Mouse (Mus musculus): ENCODE data around the gene Prcd. TPM values are rescaled to one million over a fixed set of nuclear protein-coding genes. Genes with fewer than 3 reads are reported as not detected.

The Prcd gene
- total and polyA plus RNA-seq, 2 experiments from 2014 or later = 2.5 TPM; not detected in 1

DNA sequence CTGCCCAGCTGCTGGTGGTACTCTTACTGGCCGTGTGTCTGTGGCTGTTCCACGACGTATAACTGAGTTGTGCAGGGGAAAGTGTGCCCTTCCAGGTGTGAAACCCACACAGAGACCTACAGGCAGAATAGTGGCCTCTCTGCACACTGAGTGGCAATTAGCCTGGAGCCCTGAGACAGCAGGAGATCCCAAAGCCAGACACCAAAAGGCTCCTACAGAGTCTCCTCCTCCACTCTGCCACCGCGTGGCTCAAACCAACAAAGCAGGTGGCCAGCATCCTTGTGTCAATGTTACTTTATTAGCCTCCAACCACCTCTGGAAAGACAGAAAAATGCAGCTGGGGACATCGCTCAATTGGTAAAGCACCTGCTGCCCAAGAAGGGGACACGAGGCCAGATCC, 15.5 kb downstream of the Prcd start:
- no peak overlapping the region for H3K4me2 ChIP-seq (ENCODE audit: low read depth, low read length)
- no peaks in the 10 kb centered on the region for H3K27me3 ChIP-seq (ENCODE audit: control insufficient read depth, insufficient read depth, low read length)
- WGBS = 50% methylated on average over 7 of the region's 7 CpGs
- no peak for ATAC-seq (ENCODE audit: insufficient read depth, low read depth)
- TF ChIP-seq EP300 (IDR thresholded peaks at IDR 0.05; ENCODE audit: low read depth) = no peak
- TF ChIP-seq CTCF (IDR thresholded peaks at IDR 0.05; ENCODE audit: low read depth) = peak; percentile 43
- H3K9ac ChIP-seq (replicated peaks; ENCODE audit: low read depth, low read length) = no peak overlapping the region
- DNase-seq (ENCODE audit: low spot score) = no peak
- H3K27ac ChIP-seq (ENCODE audit: low read depth) = no peak overlapping the region; the same call in 1 of the 2 replicates
- H3K36me3 ChIP-seq (replicated peaks; ENCODE audit: control insufficient read depth, insufficient read depth, low read length) = peaks cover 12% of the 10 kb centered on the region
- peaks cover 15% of the 10 kb centered on the region for H3K4me1 ChIP-seq (ENCODE audit: control insufficient read depth, insufficient read depth)
- no peaks in the 10 kb centered on the region for H3K9me3 ChIP-seq (replicated peaks; ENCODE audit: control insufficient read depth, low read length)
- no peak overlapping the region for H3K4me3 ChIP-seq (ENCODE audit: low read depth, low read length)

- H3K9ac ChIP-seq (replicated peaks; ENCODE audit: low read depth, low read length) = no peak overlapping the region
- DNase-seq (ENCODE audit: low spot score) (no peak), ATAC-seq (ENCODE audit: insufficient read depth, low read depth) (no peak)
- peaks cover 16% of the 10 kb centered on the region for H3K36me3 ChIP-seq (replicated peaks; ENCODE audit: control insufficient read depth, insufficient read depth, low read length)
- WGBS = 29% methylated on average over 5 of the region's 5 CpGs
- peaks cover 17% of the 10 kb centered on the region for H3K4me1 ChIP-seq (ENCODE audit: control insufficient read depth, insufficient read depth)
- TF ChIP-seq EP300 (IDR thresholded peaks at IDR 0.05; ENCODE audit: low read depth) = no peak
- no peaks in the 10 kb centered on the region for H3K9me3 ChIP-seq (replicated peaks; ENCODE audit: control insufficient read depth, low read length)
- no peak overlapping the region for H3K4me3 ChIP-seq (ENCODE audit: low read depth, low read length)
- H3K27ac ChIP-seq (ENCODE audit: low read depth) = no peak overlapping the region
- no peaks in the 10 kb centered on the region for H3K27me3 ChIP-seq (ENCODE audit: control insufficient read depth, insufficient read depth, low read length)
- H3K4me2 ChIP-seq (ENCODE audit: low read depth, low read length) = no peak overlapping the region
These were observed 16.0 kb downstream of the Prcd start for GRCm38 (mm10) chr11:116669316-116669715.

- Histone ChIP-seq H3K9me3 (replicated peaks; ENCODE audit: control insufficient read depth, low read length) (no peaks in the 10 kb centered on the region), H3K4me3 (ENCODE audit: low read depth, low read length) (no peak overlapping the region), H3K27ac (ENCODE audit: low read depth) (no peak overlapping the region), H3K36me3 (replicated peaks; ENCODE audit: control insufficient read depth, insufficient read depth, low read length) (peaks cover 22% of the 10 kb centered on the region), H3K4me2 (ENCODE audit: low read depth, low read length) (no peak overlapping the region), H3K27me3 (ENCODE audit: control insufficient read depth, insufficient read depth, low read length) (no peaks in the 10 kb centered on the region), H3K9ac (replicated peaks; ENCODE audit: low read depth, low read length) (no peak overlapping the region), H3K4me1 (ENCODE audit: control insufficient read depth, insufficient read depth) (peaks cover 23% of the 10 kb centered on the region)
- DNase-seq (ENCODE audit: low spot score) (no peak), ATAC-seq (ENCODE audit: insufficient read depth, low read depth) (no peak)
- 60% methylated on average over 13 of the region's 13 CpGs for WGBS
- TF ChIP-seq CTCF (IDR thresholded peaks at IDR 0.05; ENCODE audit: low read depth) (no peak), EP300 (IDR thresholded peaks at IDR 0.05; ENCODE audit: low read depth) (no peak)
These were observed 16.5 kb downstream of the Prcd start for GRCm38 (mm10) chr11:116669787-116670365.

- Histone ChIP-seq H3K36me3 (replicated peaks; ENCODE audit: control insufficient read depth, insufficient read depth, low read length) (peaks cover 27% of the 10 kb centered on the region), H3K27me3 (ENCODE audit: control insufficient read depth, insufficient read depth, low read length) (no peaks in the 10 kb centered on the region), H3K4me2 (ENCODE audit: low read depth, low read length) (no peak overlapping the region), H3K4me1 (ENCODE audit: control insufficient read depth, insufficient read depth) (peaks cover 28% of the 10 kb centered on the region), H3K4me3 (ENCODE audit: low read depth, low read length) (no peak overlapping the region), H3K27ac (ENCODE audit: low read depth) (no peak overlapping the region), H3K9ac (replicated peaks; ENCODE audit: low read depth, low read length) (no peak overlapping the region), H3K9me3 (replicated peaks; ENCODE audit: control insufficient read depth, low read length) (no peaks in the 10 kb centered on the region)
- TF ChIP-seq EP300 (IDR thresholded peaks at IDR 0.05; ENCODE audit: low read depth) = no peak
- no peak for DNase-seq (ENCODE audit: low spot score)
- 78% methylated on average over 7 of the region's 7 CpGs for WGBS
- no peak for ATAC-seq (ENCODE audit: insufficient read depth, low read depth)
These were observed 17.1 kb downstream of the Prcd start for GRCm38 (mm10) chr11:116670386-116670785.

GRCm38 (mm10) chr11:116671112-116671844, 17.9 kb downstream of the Prcd start:
- WGBS = under 1% methylated on average over 45 of the region's 45 CpGs
- peak; percentile 94 for DNase-seq (ENCODE audit: low spot score)
- Histone ChIP-seq H3K9me3 (replicated peaks; ENCODE audit: control insufficient read depth, low read length) (no peaks in the 10 kb centered on the region), H3K4me3 (ENCODE audit: low read depth, low read length) (peak overlapping the region; percentile 67), H3K27ac (ENCODE audit: low read depth) (peak overlapping the region; percentile 83), H3K4me2 (ENCODE audit: low read depth, low read length) (peak overlapping the region; percentile 98), H3K36me3 (replicated peaks; ENCODE audit: control insufficient read depth, insufficient read depth, low read length) (peaks cover 36% of the 10 kb centered on the region), H3K27me3 (ENCODE audit: control insufficient read depth, insufficient read depth, low read length) (no peaks in the 10 kb centered on the region), H3K9ac (replicated peaks; ENCODE audit: low read depth, low read length) (peak overlapping the region; percentile 84), H3K4me1 (ENCODE audit: control insufficient read depth, insufficient read depth) (peaks cover 28% of the 10 kb centered on the region)
- TF ChIP-seq EP300 (IDR thresholded peaks at IDR 0.05; ENCODE audit: low read depth) (peak; percentile 69; the same call in 1 of the 2 replicates), CTCF (IDR thresholded peaks at IDR 0.05; ENCODE audit: low read depth) (peak; percentile 62)
- ATAC-seq (ENCODE audit: insufficient read depth, low read depth) = peak; percentile 84
